Comparison of ENCODE assay signal across 10 mouse cellular contexts in the genomic region with DNA sequence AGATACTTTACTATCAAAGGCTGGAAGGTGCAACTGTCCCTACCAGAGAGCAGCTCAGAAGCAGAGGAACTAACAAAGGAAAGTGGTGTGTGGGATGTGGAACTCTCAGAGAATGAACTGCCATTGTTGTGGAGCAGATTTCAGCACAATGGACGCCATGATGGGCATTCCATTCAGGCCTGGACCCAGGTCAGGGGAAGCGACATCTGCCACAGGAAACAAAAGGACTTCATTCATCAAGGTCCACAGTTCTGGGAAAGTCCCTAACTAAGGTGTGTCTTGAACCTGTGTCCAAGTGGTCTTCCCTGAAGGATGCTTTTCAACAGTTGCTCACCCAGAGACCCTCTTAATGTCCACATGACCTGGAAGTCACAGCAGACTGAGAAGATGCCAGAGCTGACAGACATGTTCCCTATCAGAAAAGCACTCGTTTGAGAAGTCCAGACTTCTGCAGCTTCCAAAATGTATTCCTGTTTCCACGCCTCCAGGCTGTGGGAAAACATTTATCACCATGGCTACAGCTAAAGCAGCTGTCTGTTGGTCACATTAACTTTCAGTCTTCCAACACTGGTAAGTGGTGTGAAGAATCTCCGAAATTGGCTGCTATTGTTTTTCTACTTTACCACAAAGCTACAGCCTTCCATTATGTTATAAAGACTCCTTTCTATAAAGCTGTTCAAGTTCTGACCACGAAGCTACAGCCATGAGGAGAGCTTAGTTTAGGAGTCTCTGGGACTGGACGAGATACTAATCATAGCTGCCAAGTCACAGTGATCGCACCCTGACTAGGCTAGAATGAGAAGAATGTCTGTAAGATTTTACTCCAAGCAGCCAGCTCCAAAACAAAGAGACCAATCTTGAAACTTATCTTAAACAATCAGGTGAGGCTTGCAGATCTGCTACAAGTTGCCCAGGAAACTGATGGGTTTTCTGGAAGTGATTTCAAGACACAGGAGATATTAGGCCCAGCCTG. TPM values are rescaled to one million over a fixed set of nuclear protein-coding genes. Genes with fewer than 3 reads are reported as not detected.
DNase-seq lines count a peak whose midpoint lies in the region; ATAC-seq and TF ChIP-seq lines count a peak whose summit lies in the region.
"Had no signal": no experiment of that assay in that cellular context is flagged by ENCODE, and none has a peak within 500 bp of the region (broad histone marks: within the 10 kb centered on the region; RNA-seq: fewer than 3 reads in every experiment).

No protein-coding gene starts in this region.

- no peak for ATAC-seq in heart, embryonic 16.5 days (replicated peaks; ENCODE audit: extremely low read depth, insufficient read depth, low FRiP score)
- ATAC-seq in neural tube, embryonic 11.5 days (ENCODE audit: insufficient read depth, low FRiP score, low TSS enrichment), result peak; percentile 41; the same call in 1 of the 2 replicates
- ATAC-seq in liver, embryonic 11.5 days (replicated peaks; ENCODE audit: low FRiP score), result no peak
- ATAC-seq: liver, postnatal 0 days had no signal

- no peak overlapping the region for H3K4me2 ChIP-seq in heart, embryonic 16.5 days (ENCODE audit: low read depth, low read length)
- no peak overlapping the region for H3K4me2 ChIP-seq in neural tube, embryonic 11.5 days (ENCODE audit: low read depth)
- no peak overlapping the region for H3K4me2 ChIP-seq in liver, embryonic 11.5 days

- H3K27me3 ChIP-seq in heart, embryonic 16.5 days (ENCODE audit: control insufficient read depth, insufficient read depth, low read length), result no peaks in the 10 kb centered on the region
- no peaks in the 10 kb centered on the region for H3K27me3 ChIP-seq in hindbrain, embryonic 10.5 days (ENCODE audit: insufficient read depth, poor library complexity, severe bottlenecking)
- H3K27me3 ChIP-seq in neural tube, embryonic 11.5 days (ENCODE audit: control insufficient read depth, insufficient read depth, low read length), result no peaks in the 10 kb centered on the region
- no peaks in the 10 kb centered on the region for H3K27me3 ChIP-seq in kidney, adult 2 months (replicated peaks; ENCODE audit: control insufficient read depth, insufficient read depth, low read length)
- H3K27me3 ChIP-seq in liver, embryonic 11.5 days (replicated peaks; ENCODE audit: control insufficient read depth, insufficient read depth, low read length), result no peaks in the 10 kb centered on the region

- peak overlapping the region; percentile 56; the same call in 1 of the 2 replicates for H3K27ac ChIP-seq in heart, embryonic 16.5 days (ENCODE audit: low read length)
- peak overlapping the region; percentile 88 for H3K27ac ChIP-seq in hindbrain, embryonic 10.5 days
- peak overlapping the region; percentile 28; the same call in 1 of the 2 replicates for H3K27ac ChIP-seq in neural tube, embryonic 11.5 days (ENCODE audit: low read depth, low read length)
- no peak overlapping the region for H3K27ac ChIP-seq in kidney, adult 2 months (ENCODE audit: insufficient read depth, low read depth, low read length)
- no peak overlapping the region for H3K27ac ChIP-seq in liver, embryonic 11.5 days (ENCODE audit: low read depth, low read length)

- 47% methylated on average over 8 of the region's 8 CpGs for whole genome bisulfite sequencing in heart, embryonic 16.5 days
- 28% methylated on average over 8 of the region's 8 CpGs for WGBS in hindbrain, embryonic 10.5 days
- 38% methylated on average over 8 of the region's 8 CpGs for WGBS in neural tube, embryonic 11.5 days
- WGBS in kidney, adult 2 months, result 64% methylated on average over 8 of the region's 8 CpGs
- 53% methylated on average over 8 of the region's 8 CpGs for WGBS in liver, embryonic 11.5 days

- no peak overlapping the region for H3K9ac ChIP-seq in heart, embryonic 16.5 days (ENCODE audit: low read length)
- H3K9ac ChIP-seq in neural tube, embryonic 11.5 days (ENCODE audit: low read length), result no peak overlapping the region
- H3K9ac ChIP-seq in liver, embryonic 11.5 days (ENCODE audit: low read depth, low read length), result no peak overlapping the region
- H3K9ac ChIP-seq: liver, postnatal 0 days had no signal

- H3K9me3 ChIP-seq in heart, embryonic 16.5 days (replicated peaks; ENCODE audit: control insufficient read depth, low read length), result no peaks in the 10 kb centered on the region
- H3K9me3 ChIP-seq in hindbrain, embryonic 10.5 days, result no peaks in the 10 kb centered on the region
- no peaks in the 10 kb centered on the region for H3K9me3 ChIP-seq in neural tube, embryonic 11.5 days (ENCODE audit: control insufficient read depth, low read length)
- H3K9me3 ChIP-seq in liver, embryonic 11.5 days (ENCODE audit: control insufficient read depth, low read length), result no peaks in the 10 kb centered on the region

- H3K4me3 ChIP-seq in heart, embryonic 16.5 days (ENCODE audit: low read length), result no peak overlapping the region
- no peak overlapping the region for H3K4me3 ChIP-seq in hindbrain, embryonic 10.5 days
- no peak overlapping the region for H3K4me3 ChIP-seq in neural tube, embryonic 11.5 days (ENCODE audit: low read depth, low read length)
- H3K4me3 ChIP-seq in kidney, adult 2 months (ENCODE audit: insufficient read depth, low read depth, low read length), result no peak overlapping the region
- no peak overlapping the region for H3K4me3 ChIP-seq in liver, embryonic 11.5 days (ENCODE audit: low read depth, low read length)
- H3K4me3 ChIP-seq: heart, adult 2 months had no signal

- H3K36me3 ChIP-seq in heart, embryonic 16.5 days (ENCODE audit: control insufficient read depth, insufficient read depth), result no peaks in the 10 kb centered on the region
- H3K36me3 ChIP-seq in hindbrain, embryonic 10.5 days, result no peaks in the 10 kb centered on the region
- no peaks in the 10 kb centered on the region for H3K36me3 ChIP-seq in neural tube, embryonic 11.5 days (ENCODE audit: control insufficient read depth, insufficient read depth, low read length)
- no peaks in the 10 kb centered on the region for H3K36me3 ChIP-seq in kidney, adult 2 months (ENCODE audit: control insufficient read depth, insufficient read depth, low read length)
- H3K36me3 ChIP-seq in liver, embryonic 11.5 days (ENCODE audit: control insufficient read depth, insufficient read depth, low read length), result no peaks in the 10 kb centered on the region

- no peak for TF ChIP-seq CTCF in kidney, adult 2 months (conservative IDR thresholded peaks at IDR 0.05; ENCODE audit: insufficient read depth, insufficient read length, low read depth, low read length)

- no peak for TF ChIP-seq POLR2A in kidney, adult 2 months (IDR thresholded peaks at IDR 0.05; ENCODE audit: low read depth, low read length)

- H3K4me1 ChIP-seq in heart, embryonic 16.5 days (ENCODE audit: control insufficient read depth, insufficient read depth, low read length), result peaks cover 13% of the 10 kb centered on the region
- peaks cover 30% of the 10 kb centered on the region for H3K4me1 ChIP-seq in hindbrain, embryonic 10.5 days (replicated peaks)
- H3K4me1 ChIP-seq in neural tube, embryonic 11.5 days (ENCODE audit: control insufficient read depth, insufficient read depth, low read length), result 0 out of 2 replicates have a peak, but pooled peaks cover 2% of the 10 kb centered on the region
- no peaks in the 10 kb centered on the region for H3K4me1 ChIP-seq in kidney, adult 2 months (ENCODE audit: control insufficient read depth, insufficient read depth, low read length)
- H3K4me1 ChIP-seq in liver, embryonic 11.5 days (replicated peaks; ENCODE audit: control insufficient read depth, insufficient read depth, low read length), result no peaks in the 10 kb centered on the region; the same call in 1 of the 2 replicates

- DNase-seq in heart, adult 8-10 months (ENCODE audit: low spot score), result no peak
- peak; percentile 40 to 49 for DNase-seq in right cerebral cortex, adult 2 months (ENCODE audit: low spot score in 2 of 2)
- DNase-seq in right cerebral cortex, postnatal 25 days, result no peak
- DNase-seq in hindbrain, embryonic 10.5 days (ENCODE audit: low spot score), result peak; percentile 66
- DNase-seq in neural tube, embryonic 11.5 days (ENCODE audit: low spot score), result peak; percentile 56
- DNase-seq in kidney, adult 2 months, result no peak
- DNase-seq in liver, embryonic 11.5 days (ENCODE audit: low spot score), result no peak
- DNase-seq: heart, adult 2 months; liver, postnatal 0 days had no signal

RNA-seq across cellular contexts. Expression of a gene that starts 15.0 kb away (rescaled TPM):
- 11.8 and 25.7 TPM in 2 replicates for polyA plus RNA-seq in heart, embryonic 16.5 days (2015; fragmentation: Nextera tagmentation; extraction: Ambion mirVana)
- total RNA-seq in heart, adult 8-10 months (2022), result 10 to 100 TPM; 35.9 to 40.2 (median 39.3) TPM
- 3.0 and 5.2 TPM in 2 replicates for polyA plus RNA-seq in hindbrain, embryonic 10.5 days (2016; fragmentation: Nextera tagmentation; extraction: Ambion mirVana)
- polyA plus RNA-seq in neural tube, embryonic 11.5 days (2014; fragmentation: Nextera tagmentation; extraction: Ambion mirVana), result 8.3 and 8.6 TPM in 2 replicates
- polyA plus RNA-seq in kidney, adult 2 months (2012; rRNA removed), result 1.4 and 3.9 TPM in 2 replicates
- 9.4 and 11.3 TPM in 2 replicates for polyA plus RNA-seq in liver, embryonic 11.5 days (2014; fragmentation: Nextera tagmentation; extraction: Ambion mirVana)

RNA-seq across cellular contexts. Expression of a gene that starts 20.4 kb away (rescaled TPM):
- polyA plus RNA-seq in heart, embryonic 16.5 days (2015; fragmentation: Nextera tagmentation; extraction: Ambion mirVana), result 581 and 590 TPM in 2 replicates
- total RNA-seq in heart, adult 8-10 months (2022), result 100 to 1,000 TPM; 213 to 341 (median 275) TPM
- 626 and 627 TPM in 2 replicates for polyA plus RNA-seq in hindbrain, embryonic 10.5 days (2016; fragmentation: Nextera tagmentation; extraction: Ambion mirVana)
- 565 and 591 TPM in 2 replicates for polyA plus RNA-seq in neural tube, embryonic 11.5 days (2014; fragmentation: Nextera tagmentation; extraction: Ambion mirVana)
- 1,115 and 1,173 TPM in 2 replicates for polyA plus RNA-seq in kidney, adult 2 months (2012; rRNA removed)
- polyA plus RNA-seq in liver, embryonic 11.5 days (2014; fragmentation: Nextera tagmentation; extraction: Ambion mirVana), result 587 and 600 TPM in 2 replicates

RNA-seq across cellular contexts. Expression of a gene that starts 56.5 kb away (rescaled TPM):
- polyA plus RNA-seq in heart, embryonic 16.5 days (2015; fragmentation: Nextera tagmentation; extraction: Ambion mirVana), result 771 and 1,022 TPM in 2 replicates
- 100 to 1,000 TPM; 188 to 354 (median 218) TPM for total RNA-seq in heart, adult 8-10 months (2022)
- 108 and 121 TPM in 2 replicates for polyA plus RNA-seq in hindbrain, embryonic 10.5 days (2016; fragmentation: Nextera tagmentation; extraction: Ambion mirVana)
- polyA plus RNA-seq in neural tube, embryonic 11.5 days (2014; fragmentation: Nextera tagmentation; extraction: Ambion mirVana), result 98.3 and 109 TPM in 2 replicates
- polyA plus RNA-seq in kidney, adult 2 months (2012; rRNA removed), result 28,844 and 31,623 TPM in 2 replicates
- 84.0 and 89.6 TPM in 2 replicates for polyA plus RNA-seq in liver, embryonic 11.5 days (2014; fragmentation: Nextera tagmentation; extraction: Ambion mirVana)

RNA-seq across cellular contexts. Expression of a gene that starts 58.3 kb away (rescaled TPM):
- polyA plus RNA-seq in heart, embryonic 16.5 days (2015; fragmentation: Nextera tagmentation; extraction: Ambion mirVana), result 63.5 and 76.1 TPM in 2 replicates
- 10 to 100 TPM; 20.1 to 22.6 (median 21.7) TPM for total RNA-seq in heart, adult 8-10 months (2022)
- polyA plus RNA-seq in hindbrain, embryonic 10.5 days (2016; fragmentation: Nextera tagmentation; extraction: Ambion mirVana), result 212 and 247 TPM in 2 replicates
- 202 and 203 TPM in 2 replicates for polyA plus RNA-seq in neural tube, embryonic 11.5 days (2014; fragmentation: Nextera tagmentation; extraction: Ambion mirVana)
- 26.5 and 30.6 TPM in 2 replicates for polyA plus RNA-seq in kidney, adult 2 months (2012; rRNA removed)
- polyA plus RNA-seq in liver, embryonic 11.5 days (2014; fragmentation: Nextera tagmentation; extraction: Ambion mirVana), result 43.2 and 49.9 TPM in 2 replicates

Comparison
In these comparisons a context has a peak if more than half of its experiments do, and no peak if none do; other contexts are left out.
1. DNase-seq: peak in right cerebral cortex, adult 2 months (2 of 2), hindbrain, embryonic 10.5 days (single experiment) and neural tube, embryonic 11.5 days (single experiment); none in heart, adult 8-10 months (single experiment), right cerebral cortex, postnatal 25 days (single experiment), kidney, adult 2 months (single experiment) and liver, embryonic 11.5 days (single experiment).
2. H3K27ac ChIP-seq: peak in heart, embryonic 16.5 days (single experiment), hindbrain, embryonic 10.5 days (single experiment) and neural tube, embryonic 11.5 days (single experiment); none in kidney, adult 2 months (single experiment) and liver, embryonic 11.5 days (single experiment).
3. RNA of a gene that starts 56.5 kb away (polyA plus RNA-seq): 28,844 to 31,623 TPM in kidney, adult 2 months; 771 to 1,022 TPM in heart, embryonic 16.5 days, 108 to 121 TPM in hindbrain, embryonic 10.5 days, 98.3 to 109 TPM in neural tube, embryonic 11.5 days and 84.0 to 89.6 TPM in liver, embryonic 11.5 days; every median in the first group is over 10 times any median in the second.